Mouse (Mus musculus) heart, embryonic 12.5 days (tissue): Measurements from ENCODE around the gene Lbh. TPM values are rescaled to one million over a fixed set of nuclear protein-coding genes. Genes with fewer than 3 reads are reported as not detected.
A peak's percentile ranks its signal among the peaks of the same experiment; 100 is the strongest.

Experiments used
- ATAC-seq: fragments of 200-750 bp; cut with Nextera tagmentation; 2 replicates; pipeline ENCODE4 v1.8.0; 2017; ENCODE audit warnings: moderate TSS enrichment, moderate library complexity; ENCODE audit not compliant: insufficient number of reproducible peaks, low FRiP score
- H3K27ac ChIP-seq: fragments of 300-500 bp; sonication (generic); 2 replicates; pipeline ENCODE4 v1.5.1; 2016; ENCODE audit warnings: mild to moderate bottlenecking, moderate library complexity; ENCODE audit not compliant: poor library complexity, severe bottlenecking
- H3K27me3 ChIP-seq: fragments of 300-500 bp; sonication (generic); replicated peaks from 2 replicates; pipeline ENCODE4 v1.6.1; 2016; ENCODE audit warnings: mild to moderate bottlenecking, moderate library complexity
- H3K36me3 ChIP-seq: fragments of 300-500 bp; sonication (generic); 2 replicates; pipeline ENCODE4 v1.6.1; 2016; ENCODE audit warnings: mild to moderate bottlenecking, moderate library complexity
- H3K4me1 ChIP-seq: fragments of 300-500 bp; sonication (generic); replicated peaks from 2 replicates; pipeline ENCODE4 v1.6.1; 2016; ENCODE audit warnings: mild to moderate bottlenecking
- H3K4me2 ChIP-seq: fragments of 300-500 bp; sonication (generic); 2 replicates; pipeline ENCODE4 v1.6.1; 2016; ENCODE audit warnings: mild to moderate bottlenecking, moderate library complexity
- H3K4me3 ChIP-seq: fragments of 300-500 bp; sonication (generic); 2 replicates; pipeline ENCODE4 v1.5.1; 2016; ENCODE audit warnings: mild to moderate bottlenecking
- H3K9ac ChIP-seq: fragments of 300-500 bp; sonication (generic); 2 replicates; pipeline ENCODE4 v1.6.1; 2016; ENCODE audit warnings: mild to moderate bottlenecking, moderate library complexity
- H3K9me3 ChIP-seq: fragments of 300-500 bp; sonication (generic); replicated peaks from 2 replicates; pipeline ENCODE4 v1.6.1; 2016; ENCODE audit warnings: mild to moderate bottlenecking, moderate library complexity
- WGBS: fragments of 180-500 bp; shearing (Covaris S2); methylation state at CpG from one replicate; pipeline ENCODE4 v1.1.7; 2016; 5-methylcytosine and 5-hydroxymethylcytosine counted together
- polyA plus RNA-seq: library from polyadenylated mRNA; unstranded; fragments of >200 nt; fragmentation: Nextera tagmentation; extraction: Ambion mirVana; gene quantifications from 2 replicates; pipeline ENCODE4 v1.2.1, GENCODE M21; 2016

Gene Lbh
- polyA plus RNA-seq, 1 experiment from 2014 or later, result 22.6 TPM

DNA sequence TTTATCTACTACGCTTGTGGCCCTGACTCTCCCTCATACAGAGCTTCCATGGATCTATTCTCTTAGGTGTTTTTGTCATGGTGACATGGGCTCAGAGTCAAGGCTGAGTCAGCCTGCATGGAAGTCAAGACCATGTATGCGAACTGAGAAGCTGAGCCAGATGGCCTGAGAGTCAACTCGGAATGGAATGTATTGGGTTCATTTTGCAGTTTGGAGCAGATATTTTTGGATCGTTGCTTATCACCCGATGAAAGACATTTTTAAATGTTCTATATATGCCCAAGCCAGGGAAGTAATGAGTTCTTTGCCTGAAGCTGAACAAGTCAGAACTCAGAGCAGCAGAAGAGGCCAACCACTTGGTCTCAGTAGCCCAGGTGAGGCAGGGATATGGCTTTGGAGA is 54.9 kb downstream of the Lbh start:
- Histone ChIP-seq H3K27ac (peak overlapping the region; percentile 52), H3K4me3 (no peak overlapping the region), H3K36me3 (no peaks in the 10 kb centered on the region), H3K4me2 (no peak overlapping the region), H3K9me3 (no peaks in the 10 kb centered on the region), H3K27me3 (no peaks in the 10 kb centered on the region), H3K9ac (no peak overlapping the region), H3K4me1 (peaks cover 44% of the 10 kb centered on the region)
- ATAC-seq, result no peak
- 50% methylated on average over 5 of the region's 5 CpGs for WGBS

DNA sequence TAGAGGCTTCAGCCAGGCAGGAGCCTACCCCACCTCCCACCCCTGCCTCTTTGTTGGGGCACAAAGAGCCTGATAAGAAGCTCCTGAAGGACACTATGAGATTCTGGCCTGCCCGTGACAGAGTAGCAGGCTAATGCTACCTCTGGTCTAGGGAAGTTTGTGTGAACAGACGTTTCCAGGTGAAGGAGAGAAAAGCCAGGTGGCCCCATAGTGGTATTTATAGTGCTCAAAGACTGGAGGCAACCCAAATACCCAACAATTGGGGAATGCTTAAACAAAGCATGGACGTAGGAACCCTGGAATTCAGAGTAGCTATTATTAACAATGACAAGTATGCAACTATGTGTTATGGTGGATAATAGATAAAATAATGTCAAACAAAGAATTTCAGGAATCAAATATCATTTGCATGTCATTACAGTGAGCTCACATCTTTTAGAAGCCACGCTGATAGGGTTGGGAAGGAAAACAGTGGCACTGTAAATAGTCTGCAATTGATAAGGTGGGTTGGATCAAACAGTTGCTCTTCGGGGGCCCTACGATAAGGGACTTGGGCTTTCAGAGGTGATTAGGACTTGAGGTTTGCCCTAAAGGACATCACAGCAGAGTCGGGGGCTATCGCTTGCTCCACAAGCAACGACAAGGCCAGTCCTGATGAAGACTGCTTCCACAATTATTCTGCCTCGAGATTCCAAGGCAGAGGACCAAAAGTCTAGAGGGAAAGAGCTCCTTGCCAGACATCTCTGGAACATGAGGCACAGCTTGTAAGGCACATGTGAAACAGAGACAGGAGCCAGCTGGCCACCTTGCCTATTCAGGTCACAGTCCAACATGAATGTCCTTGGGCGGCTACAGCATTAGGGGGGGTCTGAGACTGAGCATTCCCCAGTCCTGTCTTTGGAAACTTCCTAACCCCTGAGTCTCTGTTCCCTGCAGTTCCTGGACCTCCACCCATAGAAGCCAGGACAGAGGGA is 58.4 kb downstream of the Lbh start:
- H3K4me1 ChIP-seq, result peaks cover 47% of the 10 kb centered on the region
- no peaks in the 10 kb centered on the region for H3K36me3 ChIP-seq
- 11% methylated on average over 11 of the region's 11 CpGs for WGBS
- no peaks in the 10 kb centered on the region for H3K27me3 ChIP-seq
- H3K4me2 ChIP-seq, result peak overlapping the region; percentile 19; the same call in 1 of the 2 replicates
- peak overlapping the region; percentile 1; the same call in 1 of the 2 replicates for H3K9ac ChIP-seq
- H3K9me3 ChIP-seq, result no peaks in the 10 kb centered on the region
- ATAC-seq, result peak; percentile 82
- H3K4me3 ChIP-seq, result no peak overlapping the region
- H3K27ac ChIP-seq, result peak overlapping the region; percentile 96

DNA sequence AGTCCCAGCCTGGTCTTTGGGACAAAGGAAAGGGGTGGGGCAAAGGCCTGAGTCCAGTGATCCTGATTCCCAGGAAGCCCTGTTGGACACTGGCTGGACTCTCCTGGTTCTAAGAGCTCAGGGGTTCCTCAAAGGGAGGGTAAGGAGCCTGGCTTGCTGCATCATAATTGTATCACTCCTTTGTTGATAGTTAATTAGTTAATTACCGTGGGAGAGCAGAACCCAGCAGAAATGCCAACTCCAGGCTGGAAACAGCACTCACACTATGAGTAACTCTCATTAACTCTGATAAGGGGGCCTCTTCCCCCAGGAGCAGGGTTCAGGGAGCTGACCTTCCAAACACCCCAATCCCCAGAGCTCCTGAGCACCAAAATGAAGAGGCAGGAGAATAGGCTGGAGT is 59.5 kb downstream of the Lbh start:
- no peak overlapping the region for H3K9ac ChIP-seq
- no peak for ATAC-seq
- H3K4me3 ChIP-seq, result no peak overlapping the region
- H3K36me3 ChIP-seq, result no peaks in the 10 kb centered on the region
- no peak overlapping the region for H3K4me2 ChIP-seq
- no peaks in the 10 kb centered on the region for H3K9me3 ChIP-seq
- peak overlapping the region; percentile 90 for H3K27ac ChIP-seq
- peaks cover 54% of the 10 kb centered on the region for H3K4me1 ChIP-seq
- H3K27me3 ChIP-seq, result no peaks in the 10 kb centered on the region
- WGBS, result 57% methylated on average over 1 of the region's 1 CpGs

DNA sequence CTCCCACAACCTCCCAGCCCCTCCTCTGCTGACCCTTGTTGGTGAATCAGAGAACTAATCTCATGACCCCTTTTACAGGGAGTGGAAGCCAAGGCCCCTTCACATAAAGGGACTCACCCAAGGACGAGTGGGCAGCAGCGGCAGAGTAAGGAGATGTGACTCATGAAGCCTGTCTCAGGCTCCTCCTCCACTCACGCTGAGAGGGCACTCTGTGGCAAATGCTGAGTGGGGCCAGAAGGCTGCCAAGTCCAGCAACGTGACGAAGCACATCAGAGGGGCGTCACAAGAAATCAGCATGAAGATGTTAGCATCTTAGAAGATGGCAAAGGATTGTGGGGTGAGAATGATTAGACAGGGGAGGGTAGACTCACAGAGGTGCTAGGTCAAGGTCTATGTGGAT is 64.1 kb downstream of the Lbh start:
- Histone ChIP-seq H3K9ac (no peak overlapping the region), H3K4me2 (no peak overlapping the region), H3K27ac (no peak overlapping the region), H3K9me3 (no peaks in the 10 kb centered on the region), H3K4me3 (no peak overlapping the region), H3K4me1 (peaks cover 27% of the 10 kb centered on the region), H3K36me3 (no peaks in the 10 kb centered on the region), H3K27me3 (no peaks in the 10 kb centered on the region)
- no peak; the same call in 1 of the 2 replicates for ATAC-seq
- WGBS, result 63% methylated on average over 6 of the region's 6 CpGs

DNA sequence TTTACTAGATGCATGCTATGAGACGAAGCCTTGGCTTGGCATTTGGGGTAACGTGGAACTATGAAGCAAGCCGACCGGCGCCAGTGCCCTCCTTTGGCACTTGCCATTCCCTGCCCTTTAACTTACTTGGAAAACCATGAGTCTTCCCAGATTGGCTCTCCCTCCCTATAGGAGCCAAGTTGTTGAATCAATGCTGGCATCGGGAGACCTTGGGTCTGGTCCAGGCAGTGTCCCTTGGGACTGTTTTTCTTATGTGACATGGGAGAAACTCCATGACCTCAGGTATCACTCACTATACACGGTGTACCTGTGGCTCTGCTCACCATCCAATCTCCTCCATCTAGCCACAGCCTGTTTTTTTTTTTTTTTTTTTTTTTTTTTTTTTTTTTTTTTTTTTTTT is 65.4 kb downstream of the Lbh start:
- Histone ChIP-seq H3K9ac (no peak overlapping the region), H3K4me3 (no peak overlapping the region), H3K27ac (no peak overlapping the region), H3K9me3 (no peaks in the 10 kb centered on the region), H3K4me1 (peaks cover 14% of the 10 kb centered on the region), H3K27me3 (no peaks in the 10 kb centered on the region), H3K36me3 (no peaks in the 10 kb centered on the region), H3K4me2 (no peak overlapping the region)
- no peak for ATAC-seq
- 84% methylated on average over 7 of the region's 7 CpGs for WGBS

DNA sequence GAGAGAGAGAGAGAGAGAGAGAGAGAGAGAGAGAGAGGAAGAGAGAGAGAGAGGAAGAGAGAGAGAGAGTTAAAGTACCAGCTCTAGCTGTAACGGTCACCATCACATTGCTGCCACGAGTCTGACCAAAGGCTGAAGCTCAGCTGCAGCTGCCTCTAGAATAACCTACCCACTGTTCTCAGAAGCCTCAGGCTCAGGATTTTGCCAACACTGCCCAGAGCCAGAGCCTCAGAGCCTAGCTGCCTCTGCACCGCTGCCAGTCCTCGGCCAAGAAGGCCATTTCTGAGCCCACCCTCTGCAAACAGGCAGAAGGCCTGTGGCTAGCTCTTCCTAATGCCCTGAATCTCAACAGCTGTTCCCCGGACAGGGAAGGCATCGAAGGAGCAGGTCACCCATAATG is 70.9 kb downstream of the Lbh start:
- WGBS, result 82% methylated on average over 6 of the region's 6 CpGs
- H3K27ac ChIP-seq, result no peak overlapping the region
- no peak overlapping the region for H3K9ac ChIP-seq

More for the DNA sequence above, 70.9 kb downstream of the Lbh start:
- no peak overlapping the region for H3K4me2 ChIP-seq
- H3K4me3 ChIP-seq, result no peak overlapping the region
- H3K9me3 ChIP-seq, result no peaks in the 10 kb centered on the region
- H3K36me3 ChIP-seq, result no peaks in the 10 kb centered on the region
- no peaks in the 10 kb centered on the region for H3K27me3 ChIP-seq
- H3K4me1 ChIP-seq, result 0 out of 2 replicates have a peak, but pooled peaks cover 5% of the 10 kb centered on the region
- ATAC-seq, result no peak

Other genes with a start within 250 kb of the Lbh start
- gene Ypel5, start 81.9 kb upstream of the Lbh start, polyA plus RNA-seq, result 75.0 and 75.6 TPM in 2 replicates
- gene Lclat1, start 189.7 kb downstream of the Lbh start, polyA plus RNA-seq, result 47.0 and 51.3 TPM in 2 replicates